Mouse (Mus musculus) embryonic facial prominence, embryonic 15.5 days (tissue): Measurements from ENCODE around the gene Gm20888. TPM values are rescaled to one million over a fixed set of nuclear protein-coding genes. Genes with fewer than 3 reads are reported as not detected.
"Not testable (repeated sequence)": the region's sequence is repeated elsewhere in the genome, so short reads cannot be mapped to it uniquely, and the experiment has no call there.

ENCODE experiments used
- ATAC-seq: fragments of 200-750 bp; cut with Nextera tagmentation; 2 replicates; pipeline ENCODE4 v1.8.0; 2017; ENCODE audit warnings: low read depth, moderate TSS enrichment; ENCODE audit not compliant: insufficient number of reproducible peaks, low FRiP score, low TSS enrichment
- H3K27ac ChIP-seq: fragments of 300-500 bp; sonication (generic); replicated peaks from 2 replicates; pipeline ENCODE4 v1.5.1; 2015; ENCODE audit warnings: mild to moderate bottlenecking, inconsistent platforms
- H3K27me3 ChIP-seq: fragments of 300-500 bp; sonication (generic); 2 replicates; pipeline ENCODE4 v1.6.1; 2015; ENCODE audit warnings: inconsistent platforms
- H3K36me3 ChIP-seq: fragments of 300-500 bp; sonication (generic); 2 replicates; pipeline ENCODE4 v1.6.1; 2015; ENCODE audit warnings: mild to moderate bottlenecking, inconsistent platforms
- H3K4me1 ChIP-seq: fragments of 300-500 bp; sonication (generic); 2 replicates; pipeline ENCODE4 v1.6.1; 2015; ENCODE audit warnings: inconsistent platforms
- H3K4me2 ChIP-seq: fragments of 300-500 bp; sonication (generic); replicated peaks from 2 replicates; pipeline ENCODE4 v1.6.1; 2015; ENCODE audit warnings: mild to moderate bottlenecking, inconsistent platforms
- H3K4me3 ChIP-seq: fragments of 300-500 bp; sonication (generic); replicated peaks from 2 replicates; pipeline ENCODE4 v1.5.1; 2015; ENCODE audit warnings: mild to moderate bottlenecking, inconsistent platforms
- H3K9ac ChIP-seq: fragments of 300-500 bp; sonication (generic); 2 replicates; pipeline ENCODE4 v1.6.1; 2015; ENCODE audit warnings: inconsistent platforms
- H3K9me3 ChIP-seq: fragments of 300-500 bp; sonication (generic); replicated peaks from 2 replicates; pipeline ENCODE4 v1.6.1; 2016; ENCODE audit warnings: inconsistent platforms
- WGBS: fragments of 180-500 bp; shearing (Covaris S2); methylation state at CpG from one replicate; pipeline ENCODE4 v1.1.7; 2015; 5-methylcytosine and 5-hydroxymethylcytosine counted together
- polyA plus RNA-seq: library from polyadenylated mRNA; unstranded; fragments of >200 nt; fragmentation: Nextera tagmentation; extraction: Ambion mirVana; gene quantifications from 2 replicates; pipeline ENCODE4 v1.2.1, GENCODE M21; 2015

Gm20888 gene
- not detected in 2 replicates for polyA plus RNA-seq

DNA sequence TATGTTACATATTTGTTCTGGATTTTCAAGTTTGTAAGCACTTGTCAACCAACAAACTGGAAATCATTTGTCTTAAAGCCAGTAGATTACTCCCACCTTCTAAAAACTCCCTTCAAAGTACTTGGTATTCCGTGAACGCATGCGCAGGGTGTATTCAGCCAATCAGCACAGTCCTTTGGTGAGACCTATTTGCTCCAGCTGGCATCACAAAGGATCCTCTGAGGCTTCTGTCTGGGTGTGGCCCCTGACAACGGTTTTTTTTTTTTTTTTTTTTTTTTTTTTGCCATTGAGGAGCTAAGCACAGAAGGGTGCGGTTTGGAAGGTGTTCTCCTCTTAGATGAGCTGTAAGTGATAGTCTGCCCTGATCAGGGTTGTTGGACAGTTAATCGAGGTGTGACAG, at the start of gene Gm20888:
TSS of gene Gm20888 (plus strand) at position 301 of the 400 bp plus-strand sequence.
- no CpG with 5 or more reads among the region's 6 CpGs for WGBS
- not testable (repeated sequence) for H3K4me3 ChIP-seq, H3K4me1 ChIP-seq, H3K4me2 ChIP-seq, ATAC-seq, H3K36me3 ChIP-seq, H3K27me3 ChIP-seq, H3K9me3 ChIP-seq, H3K9ac ChIP-seq, H3K27ac ChIP-seq

Other genes starting within 250 kb of the Gm20888 start
- not detected in 2 replicates for gene Gm21118, start 168.2 kb upstream of the Gm20888 start, polyA plus RNA-seq
- not detected in 2 replicates for gene Gm29423, start 138.6 kb upstream of the Gm20888 start, polyA plus RNA-seq
- gene Gm29644, start 138.5 kb upstream of the Gm20888 start, polyA plus RNA-seq, result not detected in 2 replicates